Mouse (Mus musculus) lung, postnatal 0 days (tissue): ENCODE measurements at regions not wholly inside any gene's neighbourhood (a gene's known extent, or its start where the extent isn't known, plus 50 kb on each side); places are given as distances from the start of the nearest gene placed in this dataset.

Experiments used
- ATAC-seq: fragments of 200-750 bp; cut with Nextera tagmentation; 2 replicates; pipeline ENCODE4 v1.8.0; 2017; ENCODE audit warnings: moderate library complexity
- DNase-seq: peaks from one replicate; pipeline ENCODE4 v3.0.0-alpha.2; 2016; ENCODE audit warnings: low spot score
- H3K27ac ChIP-seq: fragments of 300-500 bp; sonication (generic); 2 replicates; pipeline ENCODE4 v1.5.1; 2014; ENCODE audit warnings: antibody characterized with exemption, mild to moderate bottlenecking, low read length, mixed read lengths
- H3K27me3 ChIP-seq: fragments of 300-500 bp; sonication (generic); replicated peaks from 2 replicates; pipeline ENCODE4 v1.6.1; 2014; ENCODE audit warnings: low read length, mixed read lengths; ENCODE audit not compliant: insufficient read depth
- H3K36me3 ChIP-seq: fragments of 300-500 bp; sonication (generic); 2 replicates; pipeline ENCODE4 v1.6.1; 2014; ENCODE audit warnings: low read length, mixed read lengths; ENCODE audit not compliant: insufficient read depth
- H3K4me1 ChIP-seq: fragments of 300-500 bp; sonication (generic); 2 replicates; pipeline ENCODE4 v1.6.1; 2014; ENCODE audit warnings: antibody characterized with exemption, low read depth, low read length, mixed read lengths; ENCODE audit not compliant: insufficient read depth
- H3K4me2 ChIP-seq: fragments of 300-500 bp; sonication (generic); replicated peaks from 2 replicates; pipeline ENCODE4 v1.6.1; 2014; ENCODE audit warnings: low read depth, mild to moderate bottlenecking, low read length, moderate library complexity, mixed read lengths
- H3K4me3 ChIP-seq: fragments of 300-500 bp; sonication (generic); 2 replicates; pipeline ENCODE4 v1.5.1; 2014; ENCODE audit warnings: low read depth, low read length
- H3K9ac ChIP-seq: fragments of 300-500 bp; sonication (generic); replicated peaks from 2 replicates; pipeline ENCODE4 v1.6.1; 2014; ENCODE audit warnings: low read depth, mild to moderate bottlenecking
- H3K9me3 ChIP-seq: fragments of 300-500 bp; sonication (generic); 2 replicates; pipeline ENCODE4 v1.6.1; 2016; ENCODE audit warnings: low read length, mixed read lengths
- CTCF ChIP-seq: IDR thresholded peaks from 2 replicates; pipeline ENCODE4 v1.5.1; 2016; ENCODE audit warnings: antibody characterized with exemption, mild to moderate bottlenecking
- EP300 ChIP-seq: IDR thresholded peaks from 2 replicates; pipeline ENCODE4 v1.6.1; 2016; ENCODE audit warnings: antibody characterized with exemption, mild to moderate bottlenecking, control low read depth
- WGBS: fragments of 180-500 bp; shearing (Covaris S2); extraction: QIAGEN DNeasy Blood & Tissue Kit; methylation state at CpG from one replicate; pipeline ENCODE4 v1.1.7; 2014; 5-methylcytosine and 5-hydroxymethylcytosine counted together

DNA sequence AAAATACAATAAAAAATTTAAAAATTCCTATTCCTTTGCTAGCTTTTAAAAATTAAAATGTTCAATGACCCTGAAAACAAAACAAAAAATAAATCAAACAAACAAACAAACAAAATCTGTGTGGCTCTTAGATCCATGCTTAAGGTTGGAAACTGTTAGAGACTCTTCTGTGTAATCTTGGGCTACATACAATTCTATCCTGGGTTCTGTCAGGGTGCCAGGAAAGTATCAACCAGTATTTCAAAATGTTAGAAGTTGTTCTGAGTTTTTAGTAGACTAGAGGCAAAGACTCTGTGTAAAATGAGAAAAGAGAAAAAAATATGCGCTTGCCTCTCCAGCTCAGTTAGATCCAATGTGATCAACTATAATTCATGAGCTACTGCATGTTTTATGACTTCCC, 91.0 kb downstream of the Kcne4 start:
- Histone ChIP-seq H3K4me2 (no peak overlapping the region), H3K9me3 (no peaks in the 10 kb centered on the region), H3K36me3 (no peaks in the 10 kb centered on the region), H3K27me3 (no peaks in the 10 kb centered on the region), H3K4me3 (no peak overlapping the region), H3K9ac (no peak overlapping the region), H3K4me1 (no peaks in the 10 kb centered on the region), H3K27ac (no peak overlapping the region)
- DNase-seq, result no peak
- WGBS, result 73% methylated on average over 1 of the region's 1 CpGs
- TF ChIP-seq EP300 (no peak), CTCF (no peak)
- no peak for ATAC-seq

GRCm38 (mm10) chr1:78907991-78908390, 91.4 kb downstream of the Kcne4 start:
- H3K36me3 ChIP-seq, result no peaks in the 10 kb centered on the region
- DNase-seq (peak; percentile 25), ATAC-seq (no peak)
- H3K4me1 ChIP-seq, result no peaks in the 10 kb centered on the region
- H3K9ac ChIP-seq, result no peak overlapping the region
- TF ChIP-seq CTCF (no peak), EP300 (no peak)
- 23% methylated on average over 5 of the region's 5 CpGs for WGBS
- no peaks in the 10 kb centered on the region for H3K9me3 ChIP-seq
- no peaks in the 10 kb centered on the region for H3K27me3 ChIP-seq
- H3K4me2 ChIP-seq, result no peak overlapping the region
- H3K4me3 ChIP-seq, result no peak overlapping the region
- H3K27ac ChIP-seq, result no peak overlapping the region

GRCm38 (mm10) chr1:78913791-78914190, 97.2 kb downstream of the Kcne4 start:
- TF ChIP-seq CTCF (no peak), EP300 (no peak)
- no peak overlapping the region for H3K9ac ChIP-seq
- H3K4me1 ChIP-seq, result no peaks in the 10 kb centered on the region
- no peak overlapping the region for H3K4me3 ChIP-seq
- no peak for DNase-seq
- no peaks in the 10 kb centered on the region for H3K27me3 ChIP-seq
- WGBS, result 36% methylated on average over 2 of the region's 2 CpGs
- no peaks in the 10 kb centered on the region for H3K9me3 ChIP-seq
- H3K4me2 ChIP-seq, result no peak overlapping the region
- no peaks in the 10 kb centered on the region for H3K36me3 ChIP-seq
- no peak overlapping the region for H3K27ac ChIP-seq
- no peak for ATAC-seq

DNA sequence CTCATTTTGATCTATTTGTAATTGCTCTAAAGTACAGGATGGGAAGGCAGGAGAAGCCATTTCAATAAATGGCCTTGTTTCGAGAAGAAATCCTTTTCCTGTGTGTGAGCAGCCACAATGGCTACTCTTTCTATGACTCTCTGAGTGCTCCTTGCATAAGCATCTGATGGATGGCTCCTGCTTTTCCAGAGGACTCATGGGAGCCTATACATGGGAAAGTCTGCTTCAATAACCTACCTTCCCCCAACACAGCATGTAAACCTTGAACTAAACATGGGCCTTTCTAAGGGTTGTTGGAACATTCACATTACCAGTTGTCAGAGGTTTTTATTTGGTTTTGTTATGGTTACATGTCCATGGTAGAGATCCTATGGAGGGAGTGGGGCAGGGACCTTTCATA, 103.3 kb downstream of the Kcne4 start:
- no peak for ATAC-seq

DNA sequence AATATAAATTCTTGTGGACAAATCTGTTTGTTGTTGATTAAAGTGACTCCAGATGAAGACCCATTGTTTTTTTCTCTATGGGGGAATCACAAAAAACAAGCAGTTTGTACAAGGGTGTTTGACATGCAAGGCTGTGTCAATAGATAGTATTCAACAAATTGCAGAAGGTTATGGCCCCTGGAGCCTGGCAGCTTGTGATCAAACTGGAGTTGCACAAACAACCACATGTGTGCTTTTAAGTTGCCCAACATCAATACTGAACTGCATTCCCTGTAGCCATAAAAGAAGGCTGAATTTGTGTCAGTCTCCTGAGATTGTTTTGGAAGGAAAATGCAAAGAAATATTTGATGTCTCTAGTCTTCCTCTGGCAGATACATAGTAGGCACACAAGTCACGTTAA, 113.4 kb downstream of the Kcne4 start:
- no peak for ATAC-seq
- no peaks in the 10 kb centered on the region for H3K9me3 ChIP-seq

More for the DNA sequence above, 103.3 kb downstream of the Kcne4 start:
- Histone ChIP-seq H3K4me1 (no peaks in the 10 kb centered on the region), H3K9me3 (no peaks in the 10 kb centered on the region), H3K4me2 (no peak overlapping the region), H3K9ac (no peak overlapping the region), H3K36me3 (no peaks in the 10 kb centered on the region), H3K27ac (no peak overlapping the region), H3K4me3 (no peak overlapping the region), H3K27me3 (no peaks in the 10 kb centered on the region)
- WGBS, result 56% methylated on average over 1 of the region's 1 CpGs
- DNase-seq, result no peak
- TF ChIP-seq EP300, result no peak
- TF ChIP-seq CTCF, result no peak

GRCm38 (mm10) chr1:78939871-78940270, 123.3 kb downstream of the Kcne4 start:
- no peak for DNase-seq
- no peaks in the 10 kb centered on the region for H3K9me3 ChIP-seq
- ATAC-seq, result no peak
- no peak overlapping the region for H3K4me2 ChIP-seq
- H3K9ac ChIP-seq, result no peak overlapping the region
- H3K4me3 ChIP-seq, result no peak overlapping the region
- no peaks in the 10 kb centered on the region for H3K27me3 ChIP-seq
- no peaks in the 10 kb centered on the region for H3K36me3 ChIP-seq
- no peak for TF ChIP-seq EP300
- TF ChIP-seq CTCF, result no peak
- H3K4me1 ChIP-seq, result no peaks in the 10 kb centered on the region
- no peak overlapping the region for H3K27ac ChIP-seq

More for the DNA sequence above, 113.4 kb downstream of the Kcne4 start:
- Histone ChIP-seq H3K27ac (no peak overlapping the region), H3K4me3 (no peak overlapping the region), H3K9ac (no peak overlapping the region), H3K36me3 (no peaks in the 10 kb centered on the region), H3K27me3 (no peaks in the 10 kb centered on the region), H3K4me2 (no peak overlapping the region), H3K4me1 (no peaks in the 10 kb centered on the region)
- DNase-seq, result no peak
- TF ChIP-seq EP300 (no peak), CTCF (no peak)
- WGBS, result 74% methylated on average over 1 of the region's 1 CpGs

DNA sequence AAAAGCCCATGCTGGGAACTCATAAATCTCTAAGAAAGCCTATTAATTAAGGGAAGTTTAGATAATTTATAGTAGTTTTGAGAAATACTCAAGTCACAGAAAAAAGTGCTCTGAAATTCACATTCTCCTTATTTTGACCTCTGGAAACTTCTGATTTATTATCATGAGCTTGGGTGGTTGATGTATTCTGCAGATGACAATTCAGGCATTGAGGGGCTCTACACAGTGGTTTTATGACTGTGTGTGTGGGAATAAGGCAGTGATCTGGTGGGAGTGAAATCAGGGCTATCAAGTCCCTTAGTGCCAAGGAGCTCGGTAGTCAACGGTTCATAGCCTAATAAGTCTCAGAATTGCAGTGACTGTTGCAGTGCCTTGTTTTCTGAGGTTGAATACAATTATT, 129.0 kb downstream of the Kcne4 start:
- no peak overlapping the region for H3K4me2 ChIP-seq
- no peak overlapping the region for H3K4me3 ChIP-seq
- no peaks in the 10 kb centered on the region for H3K4me1 ChIP-seq
- H3K9ac ChIP-seq, result no peak overlapping the region
- H3K27me3 ChIP-seq, result no peaks in the 10 kb centered on the region
- ATAC-seq (no peak), DNase-seq (no peak)
- no peaks in the 10 kb centered on the region for H3K9me3 ChIP-seq
- TF ChIP-seq EP300 (no peak), CTCF (no peak)
- H3K36me3 ChIP-seq, result no peaks in the 10 kb centered on the region
- H3K27ac ChIP-seq, result no peak overlapping the region
- WGBS, result 90% methylated on average over 2 of the region's 2 CpGs
